Comparison of ENCODE assay signal across 8 mouse cellular contexts in the genomic region with DNA sequence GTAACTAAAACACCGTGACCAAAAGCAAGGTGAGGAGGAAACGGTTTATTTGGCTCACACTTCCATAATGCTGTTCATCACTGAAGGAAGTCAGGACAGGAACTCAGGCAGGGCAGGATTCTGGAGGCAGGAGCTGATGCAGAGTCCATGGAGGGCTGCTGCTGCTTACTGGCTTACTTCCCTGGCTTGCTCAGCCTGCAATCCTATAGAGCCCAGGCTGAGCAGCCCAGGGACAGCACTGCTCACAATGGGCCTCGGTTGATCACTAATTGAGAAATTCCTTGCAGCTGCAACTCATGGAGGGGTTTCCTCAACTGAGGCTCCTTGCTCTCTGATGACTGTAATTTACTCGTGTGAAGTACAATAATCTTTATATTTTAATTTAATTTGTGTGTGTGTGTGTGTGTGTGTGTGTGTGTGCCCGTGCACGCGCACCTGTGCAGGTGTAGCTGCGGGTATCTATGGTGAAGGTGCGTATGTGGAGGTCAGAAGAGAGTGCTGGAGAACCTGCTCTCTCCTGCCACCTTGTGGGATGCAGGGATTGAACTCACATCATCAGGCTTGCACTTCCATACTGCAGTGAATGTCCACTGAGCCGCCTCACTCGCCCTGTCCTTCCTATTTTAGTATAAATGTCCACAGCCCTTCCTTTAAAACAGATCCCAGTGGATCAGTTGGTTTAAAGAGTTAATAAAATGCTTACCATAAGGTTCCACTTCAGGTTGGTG.
DNase-seq lines count a peak whose midpoint lies in the region; ATAC-seq and TF ChIP-seq lines count a peak whose summit lies in the region.

No protein-coding gene starts in this region.

- no peaks in the 10 kb centered on the region for H3K9me3 ChIP-seq in heart, postnatal 0 days (replicated peaks; ENCODE audit: control insufficient read depth, low read length)
- no peaks in the 10 kb centered on the region for H3K9me3 ChIP-seq in heart, embryonic 10.5 days
- H3K9me3 ChIP-seq in hindbrain, embryonic 12.5 days (replicated peaks), result no peaks in the 10 kb centered on the region
- H3K9me3 ChIP-seq in midbrain, embryonic 16.5 days (replicated peaks; ENCODE audit: control insufficient read depth, low read length, poor library complexity, severe bottlenecking), result no peaks in the 10 kb centered on the region

- ATAC-seq in heart, postnatal 0 days (ENCODE audit: insufficient read depth, low read depth), result 0 out of 2 replicates have a peak, but pooled peaks have one; percentile 24
- 0 out of 2 replicates have a peak, but pooled peaks have one; percentile 48 for ATAC-seq in hindbrain, embryonic 12.5 days (ENCODE audit: low FRiP score)
- peak; percentile 59; the same call in 1 of the 2 replicates for ATAC-seq in midbrain, embryonic 16.5 days

- no peak overlapping the region for H3K4me2 ChIP-seq in heart, postnatal 0 days (ENCODE audit: low read depth, low read length)
- H3K4me2 ChIP-seq in hindbrain, embryonic 12.5 days (replicated peaks), result no peak overlapping the region
- H3K4me2 ChIP-seq in midbrain, embryonic 16.5 days (ENCODE audit: low read length), result no peak overlapping the region

- H3K4me1 ChIP-seq in heart, postnatal 0 days (ENCODE audit: control insufficient read depth, insufficient read depth), result 0 out of 2 replicates have a peak, but pooled peaks cover 8% of the 10 kb centered on the region
- H3K4me1 ChIP-seq in heart, embryonic 10.5 days, result peaks cover 26% of the 10 kb centered on the region; the same call in 1 of the 2 replicates
- H3K4me1 ChIP-seq in hindbrain, embryonic 12.5 days, result peaks cover 8% of the 10 kb centered on the region; the same call in 1 of the 2 replicates
- no peaks in the 10 kb centered on the region; the same call in 1 of the 2 replicates for H3K4me1 ChIP-seq in midbrain, embryonic 16.5 days (ENCODE audit: control insufficient read depth, insufficient read depth, low read length)

- peak; percentile 65 for TF ChIP-seq CTCF in heart, postnatal 0 days (IDR thresholded peaks at IDR 0.05; ENCODE audit: low read depth)

- no peak overlapping the region for H3K27ac ChIP-seq in heart, postnatal 0 days (ENCODE audit: low read depth)
- no peak overlapping the region for H3K27ac ChIP-seq in heart, embryonic 10.5 days
- H3K27ac ChIP-seq in hindbrain, embryonic 12.5 days, result no peak overlapping the region
- H3K27ac ChIP-seq in midbrain, embryonic 16.5 days (ENCODE audit: low read length), result no peak overlapping the region

- no peak overlapping the region for H3K4me3 ChIP-seq in heart, postnatal 0 days (ENCODE audit: low read depth, low read length)
- no peak overlapping the region for H3K4me3 ChIP-seq in heart, embryonic 10.5 days
- H3K4me3 ChIP-seq in hindbrain, embryonic 12.5 days, result no peak overlapping the region
- no peak overlapping the region for H3K4me3 ChIP-seq in midbrain, embryonic 16.5 days (ENCODE audit: low read depth, low read length)

- peak; percentile 33 for DNase-seq in heart, postnatal 0 days (ENCODE audit: low spot score)
- no peak for DNase-seq in heart, embryonic 10.5 days (ENCODE audit: low spot score)
- peak; percentile 36 for DNase-seq in A20 (ENCODE audit: low read depth, low spot score)
- DNase-seq in cerebellum, adult 9-11 months, result peak; percentile 64
- DNase-seq in layer of hippocampus, adult 8-10 months (ENCODE audit: low spot score in 2 of 2), result no peak
- DNase-seq in urinary bladder, postnatal 25 days (ENCODE audit: low spot score), result no peak

- H3K27me3 ChIP-seq in heart, postnatal 0 days (ENCODE audit: control insufficient read depth, insufficient read depth, low read length), result no peaks in the 10 kb centered on the region
- no peaks in the 10 kb centered on the region for H3K27me3 ChIP-seq in heart, embryonic 10.5 days (ENCODE audit: insufficient read depth, poor library complexity, severe bottlenecking)
- no peaks in the 10 kb centered on the region for H3K27me3 ChIP-seq in hindbrain, embryonic 12.5 days
- H3K27me3 ChIP-seq in midbrain, embryonic 16.5 days (ENCODE audit: control insufficient read depth, insufficient read depth, low read depth, low read length), result no peaks in the 10 kb centered on the region

- 37% methylated on average over 11 of the region's 11 CpGs for WGBS in heart, postnatal 0 days
- 45% methylated on average over 11 of the region's 11 CpGs for WGBS in heart, embryonic 10.5 days
- WGBS in hindbrain, embryonic 12.5 days, result 56% methylated on average over 11 of the region's 11 CpGs
- 40% methylated on average over 11 of the region's 11 CpGs for WGBS in midbrain, embryonic 16.5 days

- no peaks in the 10 kb centered on the region for H3K36me3 ChIP-seq in heart, postnatal 0 days (replicated peaks; ENCODE audit: control insufficient read depth, insufficient read depth, low read length)
- no peaks in the 10 kb centered on the region for H3K36me3 ChIP-seq in heart, embryonic 10.5 days
- H3K36me3 ChIP-seq in hindbrain, embryonic 12.5 days, result no peaks in the 10 kb centered on the region
- no peaks in the 10 kb centered on the region for H3K36me3 ChIP-seq in midbrain, embryonic 16.5 days (ENCODE audit: control insufficient read depth, insufficient read depth, low read length)

- H3K9ac ChIP-seq in heart, postnatal 0 days (replicated peaks; ENCODE audit: low read depth, low read length), result no peak overlapping the region
- H3K9ac ChIP-seq in hindbrain, embryonic 12.5 days, result no peak overlapping the region
- H3K9ac ChIP-seq in midbrain, embryonic 16.5 days (ENCODE audit: low read depth, low read length), result no peak overlapping the region

- no peak for TF ChIP-seq EP300 in heart, postnatal 0 days (IDR thresholded peaks at IDR 0.05; ENCODE audit: low read depth)

Comparison
In these comparisons a context has a peak if more than half of its experiments do, and no peak if none do; other contexts are left out.
1. DNase-seq: peak in heart, postnatal 0 days (single experiment), A20 (single experiment) and cerebellum, adult 9-11 months (single experiment); none in heart, embryonic 10.5 days (single experiment), layer of hippocampus, adult 8-10 months (0 of 2) and urinary bladder, postnatal 25 days (single experiment).
2. Peak in every context shown above with its lines, with median percentiles within 50 percentile points of each other: ATAC-seq.